Mouse (Mus musculus): ENCODE measurements at regions not wholly inside any gene's neighbourhood (a gene's known extent, or its start where the extent isn't known, plus 50 kb on each side); places are given as distances from the start of the nearest gene placed in this dataset.

DNA sequence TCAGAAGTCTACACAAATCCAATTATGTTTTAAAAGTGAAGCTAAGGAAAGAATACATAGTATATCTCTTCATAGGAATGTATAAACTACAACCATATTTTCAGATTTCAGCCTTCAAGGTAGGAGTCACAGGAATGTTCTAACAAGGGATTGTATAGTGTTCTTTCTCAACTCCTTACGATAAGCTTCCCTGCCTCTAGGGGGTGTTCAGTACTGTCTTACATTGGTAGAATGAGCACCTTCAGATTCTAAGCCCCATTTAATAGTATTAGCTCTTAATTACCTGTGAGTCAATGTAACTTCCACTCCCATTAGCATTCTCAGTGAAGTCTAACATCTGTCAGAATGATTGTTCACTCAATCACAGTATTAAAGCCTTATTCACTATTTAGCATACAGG, 481.5 kb upstream of the Mpdz start:
- TF ChIP-seq CTCF (IDR thresholded peaks at IDR 0.05) (peak; percentile 40), EP300 (IDR thresholded peaks at IDR 0.05; ENCODE audit: insufficient read depth, low read depth, low read length) (no peak)
